Mouse (Mus musculus): ENCODE results near the gene Olfr391-ps.

Gene Olfr391-ps
- long read RNA-seq, experiment 1 = 0 reads
- long read RNA-seq, experiment 2 = 0 reads

- intact Hi-C loops (cut with DNase I) = no loop called here
These were observed at the start of gene Olfr391-ps for GRCm38 (mm10) chr11:73802952-73803351. Gene Olfr391-ps, minus strand, starts transcription at chr11:73803052.

- intact Hi-C loops (cut with DNase I) = no loop called here
These were observed 48.5 kb upstream of the Olfr391-ps start, which contains the start of gene Olfr393 for GRCm38 (mm10) chr11:73851354-73851753. Gene Olfr393, minus strand, starts transcription at chr11:73851454.

GRCm38 (mm10) chr11:73816949-73817348 is 14.1 kb upstream of the Olfr391-ps start, which contains the start of gene Olfr392:
Gene Olfr392, minus strand, starts transcription at chr11:73817049.
- intact Hi-C loops (cut with DNase I) = no loop called here

GRCm38 (mm10) chr11:73782664-73783063 is 20.2 kb downstream of the Olfr391-ps start, which contains the start of gene Olfr390:
Gene Olfr390, plus strand, starts transcription at chr11:73782964.
- intact Hi-C loops (cut with DNase I) = no loop called here

GRCm38 (mm10) chr11:73780613-73781012 is 22.2 kb downstream of the Olfr391-ps start, which contains the start of gene Olfr389:
Gene Olfr389, minus strand, starts transcription at chr11:73780713.
- intact Hi-C loops (cut with DNase I) = no loop called here

GRCm38 (mm10) chr11:73759115-73759514 is 43.7 kb downstream of the Olfr391-ps start:
- intact Hi-C loops (cut with DNase I) = no loop called here
